Mouse (Mus musculus): ENCODE data around the gene Camta1. TPM values are rescaled to one million over a fixed set of nuclear protein-coding genes. Genes with fewer than 3 reads are reported as not detected.

Gene Camta1
- polyA plus RNA-seq, 1 experiment from 2014 or later: 106 TPM

DNA sequence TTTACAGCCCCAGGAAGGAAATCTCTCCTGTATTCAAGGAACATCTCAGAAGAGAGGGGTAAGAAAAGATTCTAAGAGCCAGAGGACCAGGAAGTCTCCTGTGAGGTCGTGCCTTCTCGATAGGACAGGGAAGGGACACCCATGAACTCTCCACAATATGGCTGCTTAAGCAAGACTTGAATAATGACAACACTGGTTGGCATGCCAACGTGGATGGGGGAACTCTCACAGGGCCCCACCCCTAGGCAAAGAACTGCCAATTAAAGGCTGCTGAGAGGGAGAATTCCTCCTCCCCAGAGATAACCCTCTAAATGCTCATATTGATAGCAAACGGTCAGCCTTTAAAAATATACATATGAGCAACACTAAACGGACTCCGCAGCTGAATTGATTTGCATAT is 39.1 kb upstream of the Camta1 start:
- Histone ChIP-seq H3K27ac (replicated peaks; ENCODE audit: low read depth, low read length) (no peak overlapping the region), H3K9me3 (ENCODE audit: control insufficient read depth, low read length) (no peaks in the 10 kb centered on the region; the same call in 1 of the 2 replicates), H3K4me1 (ENCODE audit: control insufficient read depth, insufficient read depth, low read length) (no peaks in the 10 kb centered on the region), H3K36me3 (ENCODE audit: control insufficient read depth, insufficient read depth, low read length) (no peaks in the 10 kb centered on the region), H3K4me3 (ENCODE audit: low read depth, low read length) (no peak overlapping the region), H3K4me2 (ENCODE audit: low read depth, severe bottlenecking) (no peak overlapping the region), H3K9ac (ENCODE audit: low read length) (no peak overlapping the region), H3K27me3 (ENCODE audit: control insufficient read depth, insufficient read depth, low read length) (no peaks in the 10 kb centered on the region)
- 84% methylated on average over 6 of the region's 6 CpGs for WGBS
- ATAC-seq (ENCODE audit: insufficient number of reproducible peaks, low FRiP score, low TSS enrichment, low read depth) (no peak), DNase-seq (ENCODE audit: low spot score) (no peak)

DNA sequence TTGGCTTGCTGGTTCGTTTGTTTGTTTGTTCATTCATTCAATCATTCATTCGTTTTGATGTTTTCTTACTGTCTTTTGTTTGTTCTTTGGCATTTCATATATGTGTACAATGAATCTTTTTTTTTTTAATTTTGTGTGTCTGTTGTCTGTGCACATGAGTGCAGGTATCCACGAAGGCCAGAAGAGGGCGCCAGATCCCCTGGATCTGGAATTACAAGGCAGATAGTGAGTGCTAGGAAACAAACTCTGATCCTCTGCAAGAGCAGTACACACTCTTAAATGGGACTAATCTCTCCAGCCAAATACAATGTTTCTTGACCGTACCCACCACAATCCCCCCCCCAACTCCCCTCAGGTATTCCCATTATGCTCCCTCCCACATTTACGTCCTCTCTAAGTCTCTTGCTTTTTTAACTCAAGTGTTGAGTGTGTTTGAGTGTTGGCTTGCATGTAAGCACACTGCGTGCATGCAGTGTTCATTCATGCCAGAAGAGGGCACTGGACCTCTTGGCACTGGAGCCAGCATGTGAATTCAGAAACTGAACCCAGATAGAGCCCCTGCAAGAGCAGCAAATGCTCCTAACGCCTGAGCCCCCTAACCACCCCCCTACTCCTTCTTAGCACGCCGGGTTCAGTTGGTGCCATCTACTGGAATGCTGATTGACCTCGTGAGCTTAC is 38.2 kb upstream of the Camta1 start:
- no peaks in the 10 kb centered on the region for H3K36me3 ChIP-seq (ENCODE audit: control insufficient read depth, insufficient read depth, low read length)
- H3K4me3 ChIP-seq (ENCODE audit: low read depth, low read length): no peak overlapping the region
- no peaks in the 10 kb centered on the region for H3K27me3 ChIP-seq (ENCODE audit: control insufficient read depth, insufficient read depth, low read length)
- no peak for ATAC-seq (ENCODE audit: insufficient number of reproducible peaks, low FRiP score, low TSS enrichment, low read depth)
- no peak overlapping the region for H3K4me2 ChIP-seq (ENCODE audit: low read depth, severe bottlenecking)
- H3K27ac ChIP-seq (replicated peaks; ENCODE audit: low read depth, low read length): no peak overlapping the region
- H3K4me1 ChIP-seq (ENCODE audit: control insufficient read depth, insufficient read depth, low read length): no peaks in the 10 kb centered on the region
- H3K9ac ChIP-seq (ENCODE audit: low read length): no peak overlapping the region
- peaks cover 2% of the 10 kb centered on the region; the same call in 1 of the 2 replicates for H3K9me3 ChIP-seq (ENCODE audit: control insufficient read depth, low read length)
- 65% methylated on average over 11 of the region's 11 CpGs for WGBS
- no peak for DNase-seq (ENCODE audit: low spot score)

DNA sequence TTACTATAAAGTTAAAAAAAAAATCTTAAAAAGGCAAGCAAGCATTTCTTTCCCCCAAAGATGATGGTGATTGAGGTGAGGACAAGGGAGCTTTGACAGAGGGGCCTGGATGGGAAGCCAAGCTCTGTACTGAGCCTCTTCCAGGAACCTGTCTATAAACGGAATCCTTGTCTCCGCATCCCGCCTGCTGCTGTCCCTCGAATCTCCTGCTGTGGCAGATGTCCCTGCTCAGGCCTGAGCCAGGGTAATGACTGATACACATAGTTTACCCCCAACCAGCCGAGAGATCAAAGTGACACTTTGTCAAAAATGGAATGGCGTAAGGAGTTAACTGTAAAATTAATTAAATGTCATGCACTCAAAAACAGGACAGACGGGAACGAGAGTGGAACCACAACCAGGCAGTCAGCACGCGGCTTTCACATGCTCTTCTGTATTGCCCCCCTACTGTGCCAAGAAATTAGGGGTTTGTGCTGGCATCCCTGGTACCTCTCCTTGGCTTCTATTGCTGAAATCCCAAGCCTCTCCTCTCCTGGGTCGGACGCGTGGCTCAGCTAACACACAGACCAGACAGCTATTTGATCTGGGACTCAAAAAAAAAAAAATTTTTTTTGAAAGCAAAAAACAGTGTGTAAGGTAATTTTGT is 37.0 kb upstream of the Camta1 start:
- H3K36me3 ChIP-seq (ENCODE audit: control insufficient read depth, insufficient read depth, low read length): no peaks in the 10 kb centered on the region
- no peak overlapping the region for H3K9ac ChIP-seq (ENCODE audit: low read length)
- DNase-seq (ENCODE audit: low spot score) (no peak), ATAC-seq (ENCODE audit: insufficient number of reproducible peaks, low FRiP score, low TSS enrichment, low read depth) (no peak)
- WGBS: 64% methylated on average over 13 of the region's 13 CpGs
- H3K27ac ChIP-seq (replicated peaks; ENCODE audit: low read depth, low read length): no peak overlapping the region
- H3K9me3 ChIP-seq (ENCODE audit: control insufficient read depth, low read length): peaks cover 2% of the 10 kb centered on the region; the same call in 1 of the 2 replicates
- H3K4me3 ChIP-seq (ENCODE audit: low read depth, low read length): no peak overlapping the region
- no peaks in the 10 kb centered on the region for H3K27me3 ChIP-seq (ENCODE audit: control insufficient read depth, insufficient read depth, low read length)
- no peak overlapping the region for H3K4me2 ChIP-seq (ENCODE audit: low read depth, severe bottlenecking)
- H3K4me1 ChIP-seq (ENCODE audit: control insufficient read depth, insufficient read depth, low read length): no peaks in the 10 kb centered on the region

DNA sequence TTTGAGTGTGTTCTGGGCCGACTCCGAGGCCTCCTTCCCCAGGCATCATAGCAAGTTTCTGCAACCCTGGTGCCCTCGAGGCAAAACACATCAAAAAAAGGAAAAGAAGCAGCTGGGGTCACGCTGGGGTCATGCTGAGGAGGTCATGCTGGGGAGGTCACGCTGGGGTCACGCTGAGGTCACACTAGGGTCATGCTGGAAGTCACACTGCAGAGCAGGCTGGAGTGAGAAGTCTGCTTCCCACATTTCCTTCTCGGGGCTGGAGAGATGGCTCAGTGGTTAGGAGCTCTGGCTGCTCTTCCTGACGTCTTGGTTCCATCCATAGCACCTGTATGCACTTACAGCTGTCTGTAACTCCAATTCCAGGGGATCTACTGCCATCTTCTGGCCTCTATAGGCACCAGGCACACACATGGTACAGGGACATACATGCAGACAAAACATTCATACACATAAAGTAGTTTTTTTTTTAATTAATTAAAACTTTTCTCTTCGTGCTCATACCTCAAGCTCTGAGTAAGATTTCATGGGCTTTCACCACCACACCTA is 35.5 kb upstream of the Camta1 start:
- no peak overlapping the region for H3K4me3 ChIP-seq (ENCODE audit: low read depth, low read length)
- no peak overlapping the region for H3K9ac ChIP-seq (ENCODE audit: low read length)
- no peak for DNase-seq (ENCODE audit: low spot score)

DNA sequence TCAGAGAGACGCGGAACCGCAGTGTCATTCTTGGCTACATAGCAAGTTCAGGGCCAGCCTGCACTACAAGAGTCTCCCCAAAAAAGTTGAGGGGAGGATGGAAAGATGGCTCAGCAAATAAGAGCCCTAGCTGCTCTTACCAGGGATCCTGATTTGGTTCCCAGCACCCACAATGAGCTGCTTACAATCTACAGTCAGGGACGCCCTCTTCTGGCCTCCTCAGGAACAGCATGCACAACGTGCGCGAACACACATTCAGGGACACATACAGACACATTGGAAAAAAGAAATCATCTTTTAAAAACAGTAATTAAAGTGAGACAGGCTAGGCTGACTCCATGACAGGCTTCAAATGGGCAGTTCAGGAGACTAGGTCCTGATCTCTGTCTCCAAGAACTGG is 33.9 kb upstream of the Camta1 start:
- Histone ChIP-seq H3K4me3 (ENCODE audit: low read depth, low read length) (no peak overlapping the region), H3K27me3 (ENCODE audit: control insufficient read depth, insufficient read depth, low read length) (no peaks in the 10 kb centered on the region), H3K4me1 (ENCODE audit: control insufficient read depth, insufficient read depth, low read length) (no peaks in the 10 kb centered on the region), H3K36me3 (ENCODE audit: control insufficient read depth, insufficient read depth, low read length) (no peaks in the 10 kb centered on the region), H3K9ac (ENCODE audit: low read length) (no peak overlapping the region), H3K27ac (replicated peaks; ENCODE audit: low read depth, low read length) (no peak overlapping the region), H3K4me2 (ENCODE audit: low read depth, severe bottlenecking) (no peak overlapping the region), H3K9me3 (ENCODE audit: control insufficient read depth, low read length) (peaks cover 2% of the 10 kb centered on the region; the same call in 1 of the 2 replicates)
- ATAC-seq (ENCODE audit: insufficient number of reproducible peaks, low FRiP score, low TSS enrichment, low read depth) (no peak), DNase-seq (ENCODE audit: low spot score) (no peak)
- WGBS: 87% methylated on average over 7 of the region's 7 CpGs

More for the DNA sequence above, 35.5 kb upstream of the Camta1 start:
- H3K27me3 ChIP-seq (ENCODE audit: control insufficient read depth, insufficient read depth, low read length): no peaks in the 10 kb centered on the region
- no peak for ATAC-seq (ENCODE audit: insufficient number of reproducible peaks, low FRiP score, low TSS enrichment, low read depth)
- no peak overlapping the region for H3K4me2 ChIP-seq (ENCODE audit: low read depth, severe bottlenecking)
- H3K36me3 ChIP-seq (ENCODE audit: control insufficient read depth, insufficient read depth, low read length): no peaks in the 10 kb centered on the region
- H3K9me3 ChIP-seq (ENCODE audit: control insufficient read depth, low read length): peaks cover 2% of the 10 kb centered on the region; the same call in 1 of the 2 replicates
- H3K4me1 ChIP-seq (ENCODE audit: control insufficient read depth, insufficient read depth, low read length): no peaks in the 10 kb centered on the region
- WGBS: 71% methylated on average over 9 of the region's 9 CpGs
- H3K27ac ChIP-seq (replicated peaks; ENCODE audit: low read depth, low read length): no peak overlapping the region

DNA sequence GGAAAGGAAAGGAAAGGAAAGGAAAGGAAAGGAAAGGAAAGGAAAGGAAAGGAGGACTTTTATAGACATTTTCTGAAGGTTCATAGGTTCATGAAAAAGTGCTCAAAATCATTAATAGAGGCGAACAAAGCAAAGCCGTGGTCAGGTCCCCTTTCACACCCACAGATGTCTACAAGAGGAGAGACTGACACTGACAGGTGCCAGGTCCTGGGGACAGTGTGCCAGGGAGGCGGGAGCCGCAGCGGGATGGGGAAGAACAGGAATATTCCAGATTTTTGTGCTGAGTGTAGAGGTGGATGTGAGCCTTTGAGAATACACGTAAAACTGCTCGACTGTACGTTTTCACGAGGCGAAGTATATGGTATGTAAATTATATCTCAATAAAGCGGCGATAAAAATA is 33.2 kb upstream of the Camta1 start:
- no peak for ATAC-seq (ENCODE audit: insufficient number of reproducible peaks, low FRiP score, low TSS enrichment, low read depth)

DNA sequence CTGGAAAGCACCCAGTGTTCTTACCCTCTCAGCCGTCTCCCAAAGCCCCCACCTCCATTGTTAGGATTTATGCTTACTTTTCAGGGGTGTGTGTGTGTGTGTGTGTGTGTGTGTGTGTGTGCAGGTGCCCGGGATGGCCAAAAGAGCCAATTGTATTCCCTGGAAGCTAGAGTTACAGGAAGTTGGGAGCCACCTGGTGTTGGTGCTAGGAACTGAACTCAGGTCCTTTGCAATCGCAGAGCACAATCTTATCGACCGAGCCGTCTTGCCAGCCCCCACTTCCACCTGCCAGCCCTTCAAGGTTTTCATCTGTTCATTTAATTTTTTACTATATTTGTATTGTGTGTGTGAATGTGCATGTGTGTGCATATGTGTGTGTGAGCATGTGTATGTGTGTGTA is 31.6 kb upstream of the Camta1 start:
- Histone ChIP-seq H3K27ac (replicated peaks; ENCODE audit: low read depth, low read length) (no peak overlapping the region), H3K4me3 (ENCODE audit: low read depth, low read length) (no peak overlapping the region), H3K9me3 (ENCODE audit: control insufficient read depth, low read length) (peaks cover 2% of the 10 kb centered on the region; the same call in 1 of the 2 replicates), H3K9ac (ENCODE audit: low read length) (no peak overlapping the region), H3K4me2 (ENCODE audit: low read depth, severe bottlenecking) (no peak overlapping the region), H3K4me1 (ENCODE audit: control insufficient read depth, insufficient read depth, low read length) (no peaks in the 10 kb centered on the region), H3K27me3 (ENCODE audit: control insufficient read depth, insufficient read depth, low read length) (no peaks in the 10 kb centered on the region), H3K36me3 (ENCODE audit: control insufficient read depth, insufficient read depth, low read length) (no peaks in the 10 kb centered on the region)
- no peak for ATAC-seq (ENCODE audit: insufficient number of reproducible peaks, low FRiP score, low TSS enrichment, low read depth)
- DNase-seq (ENCODE audit: low spot score): no peak
- 71% methylated on average over 6 of the region's 6 CpGs for WGBS

More for the DNA sequence above, 33.2 kb upstream of the Camta1 start:
- no peak overlapping the region for H3K27ac ChIP-seq (replicated peaks; ENCODE audit: low read depth, low read length)
- no peak overlapping the region for H3K4me3 ChIP-seq (ENCODE audit: low read depth, low read length)
- H3K27me3 ChIP-seq (ENCODE audit: control insufficient read depth, insufficient read depth, low read length): no peaks in the 10 kb centered on the region
- no peak overlapping the region for H3K4me2 ChIP-seq (ENCODE audit: low read depth, severe bottlenecking)
- H3K9ac ChIP-seq (ENCODE audit: low read length): no peak overlapping the region
- H3K4me1 ChIP-seq (ENCODE audit: control insufficient read depth, insufficient read depth, low read length): no peaks in the 10 kb centered on the region
- WGBS: 91% methylated on average over 12 of the region's 12 CpGs
- H3K9me3 ChIP-seq (ENCODE audit: control insufficient read depth, low read length): peaks cover 2% of the 10 kb centered on the region; the same call in 1 of the 2 replicates
- no peak for DNase-seq (ENCODE audit: low spot score)
- no peaks in the 10 kb centered on the region for H3K36me3 ChIP-seq (ENCODE audit: control insufficient read depth, insufficient read depth, low read length)

DNA sequence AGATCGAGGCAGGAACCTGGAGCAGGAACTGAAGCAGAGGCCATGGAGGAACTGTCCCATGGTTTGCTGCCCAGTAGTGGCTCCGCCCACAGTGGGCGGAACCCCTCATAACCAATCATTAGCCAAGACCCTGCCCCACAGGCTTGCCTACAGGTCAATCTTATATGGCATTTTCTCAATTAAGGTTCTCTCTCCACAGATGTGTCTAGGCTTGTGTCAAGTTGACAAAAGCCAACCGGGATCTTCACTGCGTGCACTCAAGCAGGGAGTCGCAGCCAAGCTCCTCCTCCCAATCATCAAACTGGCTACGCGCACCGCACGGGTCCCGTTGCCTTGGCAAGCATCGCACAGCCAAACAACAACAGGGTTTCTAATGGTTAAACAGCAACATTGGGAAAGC is 19.9 kb upstream of the Camta1 start:
- ATAC-seq (ENCODE audit: insufficient number of reproducible peaks, low FRiP score, low TSS enrichment, low read depth): no peak
- Histone ChIP-seq H3K27me3 (ENCODE audit: control insufficient read depth, insufficient read depth, low read length) (no peaks in the 10 kb centered on the region), H3K4me3 (ENCODE audit: low read depth, low read length) (no peak overlapping the region), H3K9ac (ENCODE audit: low read length) (no peak overlapping the region), H3K4me2 (ENCODE audit: low read depth, severe bottlenecking) (no peak overlapping the region), H3K4me1 (ENCODE audit: control insufficient read depth, insufficient read depth, low read length) (no peaks in the 10 kb centered on the region), H3K9me3 (ENCODE audit: control insufficient read depth, low read length) (0 out of 2 replicates have a peak, but pooled peaks cover 2% of the 10 kb centered on the region), H3K36me3 (ENCODE audit: control insufficient read depth, insufficient read depth, low read length) (no peaks in the 10 kb centered on the region), H3K27ac (replicated peaks; ENCODE audit: low read depth, low read length) (no peak overlapping the region)
- WGBS: 91% methylated on average over 12 of the region's 12 CpGs
- DNase-seq (ENCODE audit: low spot score): no peak

Measured in limb, embryonic 11.5 days (tissue).